Mouse (Mus musculus): Measurements from ENCODE around the gene Ropn1l. TPM values are rescaled to one million over a fixed set of nuclear protein-coding genes. Genes with fewer than 3 reads are reported as not detected.
A peak's percentile ranks its signal among the peaks of the same experiment; 100 is the strongest.

Ropn1l gene
- total RNA-seq, 2 experiments from 2014 or later: not detected

GRCm38 (mm10) chr15:31407490-31407889, 46.0 kb downstream of the Ropn1l start:
- no peak for DNase-seq (ENCODE audit: low spot score)

- DNase-seq (ENCODE audit: low spot score): no peak
Measured at GRCm38 (mm10) chr15:31406881-31407280, 46.7 kb downstream of the Ropn1l start.

GRCm38 (mm10) chr15:31404346-31404745, 49.2 kb downstream of the Ropn1l start:
- DNase-seq (ENCODE audit: low spot score): no peak

- DNase-seq (ENCODE audit: low spot score): no peak
Measured at GRCm38 (mm10) chr15:31402200-31402892, 51.2 kb downstream of the Ropn1l start.

GRCm38 (mm10) chr15:31400974-31401373, 52.6 kb downstream of the Ropn1l start:
- no peak for DNase-seq (ENCODE audit: low spot score)

- no peak for DNase-seq (ENCODE audit: low spot score)
Measured at GRCm38 (mm10) chr15:31398769-31399168, 54.8 kb downstream of the Ropn1l start.

GRCm38 (mm10) chr15:31397379-31397778, 56.2 kb downstream of the Ropn1l start:
- DNase-seq (ENCODE audit: low spot score): no peak

GRCm38 (mm10) chr15:31396755-31397154, 56.8 kb downstream of the Ropn1l start:
- DNase-seq (ENCODE audit: low spot score): peak; percentile 14

GRCm38 (mm10) chr15:31395986-31396385, 57.6 kb downstream of the Ropn1l start:
- no peak for DNase-seq (ENCODE audit: low spot score)

- DNase-seq (ENCODE audit: low spot score): no peak
Measured at GRCm38 (mm10) chr15:31393402-31393801, 60.1 kb downstream of the Ropn1l start.

- no peak for DNase-seq (ENCODE audit: low spot score)
Measured at GRCm38 (mm10) chr15:31392705-31393104, 60.8 kb downstream of the Ropn1l start.

GRCm38 (mm10) chr15:31392135-31392534, 61.4 kb downstream of the Ropn1l start:
- no peak for DNase-seq (ENCODE audit: low spot score)

Other genes starting within 250 kb of the Ropn1l start
- gene Dap, start 229.4 kb downstream of the Ropn1l start, total RNA-seq (2021): 1 to 10 TPM; 8.5 to 8.9 TPM
- gene Ankrd33b, start 86.0 kb downstream of the Ropn1l start, total RNA-seq (2021): 10 to 100 TPM; 16.8 to 19.0 TPM
- 100 to 1,000 TPM; 135 to 145 TPM for gene March6, start 77.3 kb upstream of the Ropn1l start, total RNA-seq (2021)
- gene Cmbl, start 111.7 kb upstream of the Ropn1l start, total RNA-seq (2021): 10 to 100 TPM; 42.9 to 67.0 TPM
- gene Cct5, start 148.1 kb upstream of the Ropn1l start, total RNA-seq (2021): 100 to 1,000 TPM; 112 to 113 TPM
- 10 to 100 TPM; 11.5 to 11.6 TPM for gene Fam173b, start 148.1 kb upstream of the Ropn1l start, total RNA-seq (2021)

All from gastrocnemius, adult 18-20 months (tissue).